Mouse (Mus musculus) intestine, embryonic 16.5 days (tissue): ENCODE results near the gene Rfpl4. TPM values are rescaled to one million over a fixed set of nuclear protein-coding genes. Genes with fewer than 3 reads are reported as not detected.
"Not testable (repeated sequence)": the region's sequence is repeated elsewhere in the genome, so short reads cannot be mapped to it uniquely, and the experiment has no call there.

Source experiments
- ATAC-seq: fragments of 200-750 bp; cut with Nextera tagmentation; 2 replicates; pipeline ENCODE4 v1.8.0; 2017; ENCODE audit warnings: moderate TSS enrichment, moderate library complexity
- H3K27ac ChIP-seq: fragments of 300-500 bp; sonication (generic); 2 replicates; pipeline ENCODE4 v1.5.1; 2014; ENCODE audit warnings: mild to moderate bottlenecking, low read length
- H3K27me3 ChIP-seq: fragments of 300-500 bp; sonication (generic); replicated peaks from 2 replicates; pipeline ENCODE4 v1.6.1; 2014; ENCODE audit warnings: low read length, control low read depth, mixed read lengths; ENCODE audit not compliant: control insufficient read depth, insufficient read depth
- H3K36me3 ChIP-seq: fragments of 300-500 bp; sonication (generic); 2 replicates; pipeline ENCODE4 v1.6.1; 2014; ENCODE audit warnings: low read length, control low read depth; ENCODE audit not compliant: control insufficient read depth, insufficient read depth
- H3K4me1 ChIP-seq: fragments of 300-500 bp; sonication (generic); 2 replicates; pipeline ENCODE4 v1.6.1; 2014; ENCODE audit warnings: low read length, control low read depth, mixed read lengths; ENCODE audit not compliant: control insufficient read depth, insufficient read depth
- H3K4me2 ChIP-seq: fragments of 300-500 bp; sonication (generic); 2 replicates; pipeline ENCODE4 v1.6.1; 2014; ENCODE audit warnings: low read depth, low read length, control low read depth
- H3K4me3 ChIP-seq: fragments of 300-500 bp; sonication (generic); 2 replicates; pipeline ENCODE4 v1.5.1; 2014; ENCODE audit warnings: mild to moderate bottlenecking, low read length
- H3K9ac ChIP-seq: fragments of 300-500 bp; sonication (generic); 2 replicates; pipeline ENCODE4 v1.6.1; 2014; ENCODE audit warnings: low read depth, low read length
- H3K9me3 ChIP-seq: fragments of 300-500 bp; sonication (generic); 2 replicates; pipeline ENCODE4 v1.6.1; 2016; ENCODE audit warnings: low read length, control low read depth; ENCODE audit not compliant: control insufficient read depth
- WGBS: fragments of 180-500 bp; shearing (Covaris S2); extraction: QIAGEN DNeasy Blood & Tissue Kit; methylation state at CpG from one replicate; pipeline ENCODE4 v1.1.7; 2014; 5-methylcytosine and 5-hydroxymethylcytosine counted together
- polyA plus RNA-seq: library from polyadenylated mRNA; unstranded; fragments of >200 nt; fragmentation: Nextera tagmentation; extraction: Ambion mirVana; gene quantifications from 2 replicates; pipeline ENCODE4 v1.2.1, GENCODE M21; 2015

Rfpl4 gene
- polyA plus RNA-seq, 1 experiment from 2014 or later: not detected

DNA sequence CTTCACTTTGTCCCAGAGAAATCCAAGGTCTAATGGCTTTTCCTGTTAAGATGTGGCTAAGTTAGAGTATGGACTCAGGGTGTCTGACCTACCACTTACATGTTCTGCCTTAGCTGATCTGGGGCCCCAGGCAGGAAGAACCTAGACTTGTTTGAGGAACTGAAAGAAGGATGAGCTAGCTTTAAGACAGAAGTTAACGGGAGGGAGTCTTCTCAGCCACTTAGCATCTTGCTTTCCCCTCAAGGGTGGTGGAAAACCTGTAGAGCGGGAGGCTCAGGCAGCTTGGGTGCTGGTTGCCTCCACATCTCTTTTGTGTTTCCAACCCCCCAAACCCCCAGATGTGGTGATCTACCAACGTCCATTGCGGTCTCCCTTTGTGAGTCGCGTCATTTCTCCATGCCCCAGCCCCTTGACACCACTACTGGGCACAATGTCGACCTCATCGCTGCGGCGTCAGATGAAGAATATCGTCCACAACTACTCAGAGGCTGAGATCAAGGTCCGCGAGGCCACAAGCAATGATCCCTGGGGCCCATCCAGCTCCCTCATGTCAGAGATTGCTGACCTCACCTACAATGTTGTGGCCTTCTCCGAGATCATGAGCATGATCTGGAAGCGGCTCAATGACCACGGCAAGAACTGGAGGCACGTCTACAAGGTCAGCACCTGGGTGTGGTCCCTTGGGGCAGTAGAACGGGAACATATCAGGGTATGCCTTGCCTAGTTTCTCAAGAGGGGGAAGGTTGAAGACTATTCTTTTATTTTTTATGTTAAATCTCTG is 33.2 kb downstream of the Rfpl4 start:
- 74% methylated on average over 18 of the region's 18 CpGs for WGBS
- Histone ChIP-seq H3K27me3 (no peaks in the 10 kb centered on the region), H3K9me3 (no peaks in the 10 kb centered on the region), H3K36me3 (0 out of 2 replicates have a peak, but pooled peaks cover 3% of the 10 kb centered on the region), H3K4me2 (peak overlapping the region; percentile 21; the same call in 1 of the 2 replicates), H3K9ac (peak overlapping the region; percentile 45; the same call in 1 of the 2 replicates), H3K4me1 (peaks cover 17% of the 10 kb centered on the region), H3K27ac (peak overlapping the region; percentile 77), H3K4me3 (peak overlapping the region; percentile 2; the same call in 1 of the 2 replicates)
- ATAC-seq: peak; percentile 28

DNA sequence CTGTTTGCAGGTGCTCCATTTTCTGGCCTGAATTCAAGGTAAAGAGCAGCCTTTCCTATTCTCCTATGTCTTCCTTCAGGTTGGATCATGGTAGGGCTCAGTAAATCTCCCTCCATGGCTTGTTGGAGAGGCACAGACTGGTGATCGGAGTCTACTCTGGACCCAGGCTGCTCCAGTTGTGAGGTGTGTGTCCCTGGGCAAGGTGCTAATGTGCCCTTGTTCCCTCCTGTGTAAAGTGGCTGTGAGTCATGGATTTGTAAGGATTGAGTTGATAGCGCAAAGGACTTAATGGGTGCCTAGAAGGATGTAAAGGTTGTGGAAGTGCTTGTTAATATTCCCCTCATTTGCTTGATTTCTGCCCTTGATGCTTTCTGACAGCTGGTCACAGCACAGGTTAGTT is 34.8 kb downstream of the Rfpl4 start:
- Histone ChIP-seq H3K4me3 (peak overlapping the region; percentile 100), H3K9ac (peak overlapping the region; percentile 99), H3K36me3 (peaks cover 8% of the 10 kb centered on the region; the same call in 1 of the 2 replicates), H3K4me1 (peaks cover 14% of the 10 kb centered on the region), H3K27me3 (no peaks in the 10 kb centered on the region), H3K4me2 (peak overlapping the region; percentile 73), H3K27ac (peak overlapping the region; percentile 55), H3K9me3 (no peaks in the 10 kb centered on the region)
- 86% methylated on average over 2 of the region's 2 CpGs for WGBS
- ATAC-seq: no peak

DNA sequence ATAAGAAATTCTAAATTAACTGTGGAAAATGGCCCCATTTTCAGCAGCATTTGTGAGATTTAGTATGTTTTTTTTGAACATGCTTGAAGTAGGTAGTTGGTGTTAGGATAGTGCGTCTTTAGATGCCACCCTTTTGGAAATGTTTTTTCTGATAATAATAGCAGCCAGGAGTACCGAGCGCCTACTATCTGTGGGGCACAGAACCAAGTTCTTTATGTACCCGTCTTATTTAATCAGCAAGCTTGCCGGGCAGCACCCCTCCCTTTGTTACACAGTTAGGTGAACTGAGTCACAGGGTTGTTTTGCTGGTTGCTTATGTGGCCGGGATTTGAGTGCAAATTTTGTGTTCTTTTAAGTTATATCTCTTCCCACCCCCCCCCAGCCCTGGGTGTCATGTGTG is 35.5 kb downstream of the Rfpl4 start:
- H3K27ac ChIP-seq: peak overlapping the region; percentile 97
- H3K9me3 ChIP-seq: no peaks in the 10 kb centered on the region
- 65% methylated on average over 6 of the region's 6 CpGs for WGBS
- peaks cover 12% of the 10 kb centered on the region for H3K4me1 ChIP-seq
- ATAC-seq: no peak
- peak overlapping the region; percentile 100 for H3K4me3 ChIP-seq
- peaks cover 14% of the 10 kb centered on the region; the same call in 1 of the 2 replicates for H3K36me3 ChIP-seq
- H3K9ac ChIP-seq: peak overlapping the region; percentile 99
- H3K27me3 ChIP-seq: no peaks in the 10 kb centered on the region
- H3K4me2 ChIP-seq: peak overlapping the region; percentile 73

DNA sequence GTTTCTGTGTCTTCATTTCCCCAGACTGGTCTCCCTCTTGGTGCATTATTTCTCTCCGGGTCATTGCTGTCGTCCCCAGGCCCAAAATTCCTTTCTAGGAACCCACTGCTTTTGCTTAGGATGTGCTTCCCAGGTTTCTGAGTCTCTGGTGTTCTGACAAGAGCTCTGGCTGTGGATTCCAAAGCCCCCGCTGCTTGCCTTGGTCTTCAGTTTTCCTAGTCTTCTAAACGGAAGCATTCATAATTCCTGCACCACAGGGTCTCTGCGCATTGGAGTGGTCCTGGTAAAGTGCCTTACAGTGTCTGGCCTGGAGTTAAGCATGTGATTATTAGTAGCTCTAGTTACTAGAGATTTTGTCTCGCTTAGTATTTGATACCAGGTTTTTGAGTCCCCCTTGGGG is 35.9 kb downstream of the Rfpl4 start:
- Histone ChIP-seq H3K9me3 (no peaks in the 10 kb centered on the region), H3K27ac (peak overlapping the region; percentile 97), H3K4me3 (peak overlapping the region; percentile 100), H3K9ac (peak overlapping the region; percentile 99), H3K36me3 (peaks cover 17% of the 10 kb centered on the region; the same call in 1 of the 2 replicates), H3K4me1 (peaks cover 10% of the 10 kb centered on the region), H3K4me2 (peak overlapping the region; percentile 73), H3K27me3 (no peaks in the 10 kb centered on the region)
- 13% methylated on average over 6 of the region's 6 CpGs for WGBS
- ATAC-seq: no peak

DNA sequence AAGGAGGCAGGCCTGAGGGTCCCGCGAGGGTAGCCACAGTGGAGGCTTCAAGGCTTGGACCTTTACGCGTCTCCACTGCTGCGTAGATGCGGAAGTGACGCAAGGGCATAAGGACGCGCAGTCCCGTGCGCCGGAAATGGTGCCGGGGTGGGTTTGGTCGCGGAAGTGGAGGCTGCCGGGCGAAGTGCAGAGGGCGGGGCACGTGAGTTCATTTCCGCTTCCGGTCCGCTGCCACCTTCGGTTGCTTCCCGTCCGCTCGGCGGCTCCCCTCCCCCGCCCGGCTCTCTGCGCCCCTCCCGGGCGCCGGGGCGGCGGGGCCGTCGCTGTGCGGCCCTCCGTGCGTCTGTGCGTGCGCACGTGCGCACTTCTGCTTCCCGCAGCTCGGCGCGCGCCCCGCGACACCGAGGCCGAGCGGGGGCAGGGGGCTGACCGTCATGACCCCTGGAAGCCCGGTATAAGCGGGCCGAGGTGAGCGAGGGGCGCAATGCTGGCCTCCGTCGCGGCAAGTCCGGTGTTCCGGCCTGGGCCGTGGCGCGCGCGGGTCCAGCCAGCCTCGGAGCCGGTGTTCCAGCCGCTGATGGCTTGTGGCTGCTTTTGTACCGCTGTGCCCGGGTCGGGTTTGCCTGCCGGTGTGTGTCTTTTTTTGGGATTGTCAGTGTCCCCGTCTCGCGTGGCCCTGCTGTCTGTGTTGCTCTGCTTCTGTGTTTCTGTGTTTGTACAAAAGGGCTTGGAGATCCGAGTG is 36.6 kb downstream of the Rfpl4 start, which contains the start of gene Epn1:
Epn1 (plus strand) TSS at position 226 of the 742 bp plus-strand sequence.
- H3K4me3 ChIP-seq: peak within 1 kb of the TSS; percentile 100
- peaks cover 17% of the 10 kb centered on the region; the same call in 1 of the 2 replicates for H3K36me3 ChIP-seq
- ATAC-seq: peak; percentile 94
- H3K27ac ChIP-seq: peak within 1 kb of the TSS; percentile 97
- H3K4me1 ChIP-seq: peaks cover 10% of the 10 kb centered on the region
- H3K9me3 ChIP-seq: no peaks in the 10 kb centered on the region
- peak within 1 kb of the TSS; percentile 73 for H3K4me2 ChIP-seq
- peak within 1 kb of the TSS; percentile 99 for H3K9ac ChIP-seq
- no peaks in the 10 kb centered on the region for H3K27me3 ChIP-seq
- under 1% methylated on average over 80 of the region's 81 CpGs for WGBS

DNA sequence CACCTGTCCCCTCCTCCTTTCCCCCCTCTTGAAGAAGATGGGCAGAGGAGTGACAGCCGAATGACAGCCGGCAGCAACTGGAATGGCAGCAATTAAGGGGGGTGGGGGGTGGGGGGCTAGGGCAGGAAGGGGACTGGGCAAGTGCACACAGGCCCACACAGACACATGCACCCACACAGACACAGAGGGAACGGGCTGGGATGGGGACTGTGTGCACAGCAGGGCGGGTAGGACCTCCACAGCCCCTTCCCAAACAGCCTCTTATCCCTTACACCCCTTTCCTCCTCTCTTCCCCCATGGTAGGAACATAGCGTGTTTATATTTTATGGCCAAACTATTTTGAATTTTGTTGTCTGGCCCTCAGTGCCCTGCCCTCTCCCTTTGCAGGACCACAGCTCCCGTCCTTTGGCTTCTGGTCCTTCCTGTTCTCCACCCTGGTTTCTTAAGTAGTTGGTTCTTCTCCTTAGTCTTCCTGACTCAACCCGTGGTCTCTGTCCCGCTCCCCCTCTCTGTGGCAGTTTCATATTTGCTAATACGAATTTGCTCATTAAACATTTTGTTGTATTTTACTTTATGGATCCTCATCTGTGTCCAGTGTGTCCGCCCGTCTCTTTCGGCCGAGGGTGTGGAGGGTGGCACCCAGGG is 37.3 kb downstream of the Rfpl4 start:
- not testable (repeated sequence) for H3K27me3 ChIP-seq, H3K9me3 ChIP-seq
- peak; percentile 8 for ATAC-seq
- peak overlapping the region; percentile 99; the same call in 1 of the 2 replicates for H3K9ac ChIP-seq
- 48% methylated on average over 9 of the region's 13 CpGs for WGBS
- H3K4me3 ChIP-seq: peak overlapping the region; percentile 100
- peaks cover 20% of the 10 kb centered on the region; the same call in 1 of the 2 replicates for H3K36me3 ChIP-seq
- H3K27ac ChIP-seq: peak overlapping the region; percentile 97
- H3K4me1 ChIP-seq: peaks cover 10% of the 10 kb centered on the region
- H3K4me2 ChIP-seq: peak overlapping the region; percentile 59

DNA sequence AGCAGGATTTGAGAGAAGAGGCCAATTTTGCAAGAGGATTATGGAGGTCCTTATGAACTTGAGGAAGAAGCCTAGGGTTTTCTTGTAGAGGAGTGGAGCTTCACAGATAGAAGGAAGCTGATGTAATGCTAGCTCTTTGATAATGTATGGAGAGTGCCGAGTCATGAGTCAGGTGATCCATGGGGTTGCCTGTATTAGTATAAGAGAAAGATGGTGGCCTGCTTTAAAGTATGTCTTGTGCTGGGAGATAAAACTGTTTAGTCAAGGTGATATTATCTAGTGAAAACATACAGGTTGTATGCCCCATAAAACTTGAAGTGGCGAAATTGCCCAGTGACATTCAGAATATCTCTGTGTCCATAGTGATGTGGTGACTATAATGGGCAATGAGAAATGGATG is 39.8 kb downstream of the Rfpl4 start:
- Histone ChIP-seq H3K27ac (0 out of 2 replicates have a peak overlapping the region, but pooled peaks have one; percentile 41), H3K36me3 (peaks cover 28% of the 10 kb centered on the region), H3K4me3 (no peak overlapping the region)

DNA sequence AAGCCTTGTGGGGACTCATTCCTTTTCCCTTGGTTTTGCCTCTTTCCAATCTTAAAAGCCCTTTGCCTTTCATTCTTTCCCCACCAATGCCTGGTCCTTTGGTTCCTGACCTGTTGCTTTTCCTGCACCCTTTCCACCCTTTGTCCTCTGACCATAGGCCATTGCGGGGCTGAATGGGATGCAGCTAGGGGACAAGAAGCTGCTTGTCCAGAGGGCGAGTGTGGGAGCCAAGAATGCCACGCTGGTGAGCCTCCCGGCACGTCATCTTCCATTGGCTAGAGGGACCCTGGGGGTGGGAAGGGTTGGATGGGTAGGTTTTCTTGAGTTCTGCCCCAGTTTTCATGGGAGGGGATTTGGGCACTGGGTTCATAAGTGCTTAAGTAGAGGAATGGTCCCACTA is 41.8 kb downstream of the Rfpl4 start:
- ATAC-seq: no peak
- Histone ChIP-seq H3K4me2 (no peak overlapping the region), H3K4me3 (no peak overlapping the region), H3K27ac (no peak overlapping the region), H3K9ac (no peak overlapping the region), H3K27me3 (no peaks in the 10 kb centered on the region), H3K9me3 (no peaks in the 10 kb centered on the region), H3K36me3 (peaks cover 33% of the 10 kb centered on the region), H3K4me1 (peaks cover 4% of the 10 kb centered on the region; the same call in 1 of the 2 replicates)
- 89% methylated on average over 5 of the region's 5 CpGs for WGBS

More for the DNA sequence above, 39.8 kb downstream of the Rfpl4 start:
- WGBS: 61% methylated on average over 2 of the region's 2 CpGs
- no peaks in the 10 kb centered on the region for H3K9me3 ChIP-seq
- H3K4me1 ChIP-seq: peaks cover 7% of the 10 kb centered on the region; the same call in 1 of the 2 replicates
- no peak overlapping the region for H3K9ac ChIP-seq
- no peak for ATAC-seq
- H3K4me2 ChIP-seq: no peak overlapping the region
- no peaks in the 10 kb centered on the region for H3K27me3 ChIP-seq

DNA sequence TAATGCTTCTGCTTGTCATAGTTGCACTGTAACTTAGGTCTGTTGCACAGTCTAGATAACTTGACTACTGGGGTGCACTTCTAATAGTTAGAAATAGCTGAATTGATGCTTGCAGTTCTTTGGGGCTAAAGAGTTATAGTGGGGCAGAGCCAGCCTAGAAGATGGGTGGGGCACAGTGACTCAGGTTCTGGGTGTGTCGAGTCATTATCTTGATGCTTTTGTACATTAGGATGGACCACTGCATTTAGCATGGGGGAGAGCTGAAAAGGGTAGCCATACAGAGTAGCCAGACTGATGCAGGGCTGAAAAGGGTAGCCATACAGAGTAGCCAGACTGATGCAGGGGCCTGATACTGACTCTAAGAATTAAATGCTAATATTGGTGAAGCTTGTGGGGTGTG is 43.2 kb downstream of the Rfpl4 start:
- WGBS: 57% methylated on average over 1 of the region's 1 CpGs
- H3K4me3 ChIP-seq: no peak overlapping the region
- ATAC-seq: no peak

More for the DNA sequence above, 43.2 kb downstream of the Rfpl4 start:
- H3K4me2 ChIP-seq: no peak overlapping the region
- H3K36me3 ChIP-seq: peaks cover 33% of the 10 kb centered on the region
- H3K27ac ChIP-seq: no peak overlapping the region
- H3K9me3 ChIP-seq: no peaks in the 10 kb centered on the region
- no peaks in the 10 kb centered on the region for H3K27me3 ChIP-seq
- H3K4me1 ChIP-seq: peaks cover 4% of the 10 kb centered on the region; the same call in 1 of the 2 replicates
- H3K9ac ChIP-seq: no peak overlapping the region
